Mouse (Mus musculus) ovary, adult 18-20 months (tissue): ENCODE measurements at regions not wholly inside any gene's neighbourhood (a gene's known extent, or its start where the extent isn't known, plus 50 kb on each side); places are given as distances from the start of the nearest gene placed in this dataset.

Experiments
- DNase-seq: peaks from one replicate; pipeline ENCODE4 v3.0.0; 2022; ENCODE audit warnings: low spot score, mixed read lengths

GRCm38 (mm10) chr2:131673351-131673750 lies 111.3 kb upstream of the Adra1d start:
- no peak for DNase-seq

GRCm38 (mm10) chr2:131672646-131673045 lies 110.6 kb upstream of the Adra1d start:
- DNase-seq = no peak

- no peak for DNase-seq
These were observed 110.1 kb upstream of the Adra1d start for GRCm38 (mm10) chr2:131672223-131672622.

- no peak for DNase-seq
These were observed 108.8 kb upstream of the Adra1d start for GRCm38 (mm10) chr2:131670876-131671275.

GRCm38 (mm10) chr2:131667874-131668273 lies 105.8 kb upstream of the Adra1d start:
- DNase-seq = no peak

GRCm38 (mm10) chr2:131666841-131667364 lies 104.8 kb upstream of the Adra1d start:
- DNase-seq = no peak

GRCm38 (mm10) chr2:131664575-131664974 lies 102.5 kb upstream of the Adra1d start:
- DNase-seq = no peak

- no peak for DNase-seq
These were observed 101.2 kb upstream of the Adra1d start for GRCm38 (mm10) chr2:131663199-131663809.

- no peak for DNase-seq
These were observed 90.1 kb upstream of the Adra1d start for GRCm38 (mm10) chr2:131652197-131652596.

- DNase-seq = no peak
These were observed 88.6 kb upstream of the Adra1d start for GRCm38 (mm10) chr2:131650611-131651153.

GRCm38 (mm10) chr2:131644166-131644858 lies 82.2 kb upstream of the Adra1d start:
- DNase-seq = no peak

- no peak for DNase-seq
These were observed 80.4 kb upstream of the Adra1d start for GRCm38 (mm10) chr2:131642456-131642855.

- no peak for DNase-seq
These were observed 77.0 kb upstream of the Adra1d start for GRCm38 (mm10) chr2:131638996-131639605.

GRCm38 (mm10) chr2:131635791-131636190 lies 73.7 kb upstream of the Adra1d start:
- DNase-seq = peak; percentile 35

- DNase-seq = no peak
These were observed 55.8 kb upstream of the Adra1d start for GRCm38 (mm10) chr2:131617916-131618315.

- DNase-seq = no peak
These were observed 50.4 kb upstream of the Adra1d start for GRCm38 (mm10) chr2:131612486-131612885.
